Mouse (Mus musculus) cerebellum, adult (tissue): ENCODE results near the gene Smoc1.

ENCODE experiments used
- ATAC-seq: cut with Nextera tagmentation; 2 replicates; pipeline ENCODE4 v1.9.2; 2017; ENCODE audit warnings: mild to moderate bottlenecking, moderate library complexity, mixed read lengths; ENCODE audit not compliant: insufficient number of reproducible peaks, low FRiP score, low TSS enrichment

Smoc1 gene

GRCm38 (mm10) chr12:81199280-81199955 lies 172.8 kb downstream of the Smoc1 start:
- ATAC-seq: peak; percentile 94

- no peak for ATAC-seq
These were observed 176.6 kb downstream of the Smoc1 start for GRCm38 (mm10) chr12:81203226-81203625.

- ATAC-seq: no peak
These were observed 179.3 kb downstream of the Smoc1 start for GRCm38 (mm10) chr12:81205619-81206560.

GRCm38 (mm10) chr12:81208559-81208958 lies 182.0 kb downstream of the Smoc1 start:
- ATAC-seq: no peak

- no peak for ATAC-seq
These were observed 192.7 kb downstream of the Smoc1 start for GRCm38 (mm10) chr12:81219339-81219738.

GRCm38 (mm10) chr12:81223276-81223675 lies 196.7 kb downstream of the Smoc1 start:
- ATAC-seq: no peak

- ATAC-seq: no peak
These were observed 198.2 kb downstream of the Smoc1 start for GRCm38 (mm10) chr12:81224843-81225242.

- ATAC-seq: no peak
These were observed 199.5 kb downstream of the Smoc1 start for GRCm38 (mm10) chr12:81225966-81226577.

GRCm38 (mm10) chr12:81226590-81226989 lies 200.0 kb downstream of the Smoc1 start:
- no peak for ATAC-seq

GRCm38 (mm10) chr12:81227767-81228460 lies 201.3 kb downstream of the Smoc1 start:
- ATAC-seq: 0 out of 2 replicates have a peak, but pooled peaks have one; percentile 42

GRCm38 (mm10) chr12:81233746-81234380 lies 207.3 kb downstream of the Smoc1 start:
- ATAC-seq: no peak

GRCm38 (mm10) chr12:81235456-81236330 lies 209.1 kb downstream of the Smoc1 start:
- no peak for ATAC-seq
